Mouse (Mus musculus) liver, embryonic 14.5 days (tissue): ENCODE results near the gene Lrrc8a.

Source experiments
- CTCF ChIP-seq: IDR thresholded peaks from 2 replicates; pipeline ENCODE4 v1.5.1; 2016; ENCODE audit warnings: antibody characterized with exemption, low read depth, control low read depth
- EP300 ChIP-seq: IDR thresholded peaks from 2 replicates; pipeline ENCODE4 v1.6.1; 2016; ENCODE audit warnings: antibody characterized with exemption, low read depth

DNA sequence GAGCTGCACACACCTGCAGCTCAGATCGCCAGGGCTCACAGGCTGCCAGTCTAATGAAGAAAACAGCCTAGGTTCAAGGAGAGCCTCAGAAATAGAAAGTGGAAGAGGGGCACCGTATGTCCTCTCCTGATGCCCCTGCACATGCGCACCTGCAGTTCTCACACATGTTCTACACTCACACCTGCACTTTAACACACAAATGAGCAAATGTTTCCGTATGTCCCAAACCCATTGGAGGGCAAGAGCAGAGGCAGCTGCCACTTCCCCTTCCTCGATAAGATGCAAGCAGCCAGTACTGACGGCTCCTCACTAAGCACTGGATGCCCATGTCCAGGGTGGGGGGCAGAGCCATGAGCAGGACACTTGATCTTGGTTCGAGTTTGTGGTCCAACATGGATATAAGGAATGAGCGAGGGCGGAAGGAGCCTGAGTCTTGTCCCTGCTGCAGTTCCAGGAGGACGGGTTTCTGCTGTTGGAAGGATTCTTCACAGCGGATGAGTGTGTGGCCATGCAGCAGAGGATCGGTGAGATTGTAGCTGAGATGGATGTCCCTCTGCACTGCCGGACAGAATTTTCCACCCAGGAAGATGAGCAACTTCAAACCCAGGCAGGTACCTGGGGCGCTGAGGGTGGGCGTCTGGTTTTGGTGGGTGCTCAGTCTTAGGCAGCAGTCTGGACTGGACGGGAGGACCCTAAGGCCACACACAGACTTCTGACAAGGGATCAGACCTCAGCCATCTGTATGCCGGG is 31.9 kb downstream of the Lrrc8a start:
- no peak for TF ChIP-seq CTCF
- no peak for TF ChIP-seq EP300
